Mouse (Mus musculus): ENCODE data around the gene Dmpk.

Dmpk gene

GRCm38 (mm10) chr7:19097217-19097616 lies 13.6 kb downstream of the Dmpk start:
- peak; percentile 14 for DNase-seq

- no peak for DNase-seq
Measured at GRCm38 (mm10) chr7:19097863-19098262, 14.2 kb downstream of the Dmpk start.

GRCm38 (mm10) chr7:19098811-19099210 lies 15.2 kb downstream of the Dmpk start:
- DNase-seq: no peak

GRCm38 (mm10) chr7:19100290-19100689 lies 16.6 kb downstream of the Dmpk start:
- DNase-seq: no peak

GRCm38 (mm10) chr7:19103741-19104140 lies 20.1 kb downstream of the Dmpk start:
- no peak for DNase-seq

GRCm38 (mm10) chr7:19104486-19104885 lies 20.8 kb downstream of the Dmpk start:
- DNase-seq: no peak

GRCm38 (mm10) chr7:19107436-19107835 lies 23.8 kb downstream of the Dmpk start:
- no peak for DNase-seq

GRCm38 (mm10) chr7:19109565-19109964 lies 25.9 kb downstream of the Dmpk start:
- no peak for DNase-seq

- peak; percentile 79 for DNase-seq
Measured at GRCm38 (mm10) chr7:19118028-19118771, 34.6 kb downstream of the Dmpk start, which contains the start of gene Gm4969. TSS of gene Gm4969 (minus strand) at chr7:19118368.

- no peak for DNase-seq
Measured at GRCm38 (mm10) chr7:19119083-19119482, 35.4 kb downstream of the Dmpk start.

GRCm38 (mm10) chr7:19119631-19120429 lies 36.2 kb downstream of the Dmpk start, which contains the start of gene Fbxo46:
TSS of gene Fbxo46 (plus strand) at chr7:19119859.
- DNase-seq: peak; percentile 87

- DNase-seq: no peak
Measured at GRCm38 (mm10) chr7:19121686-19122085, 38.0 kb downstream of the Dmpk start.

GRCm38 (mm10) chr7:19124713-19125112 lies 41.1 kb downstream of the Dmpk start:
- no peak for DNase-seq

- no peak for DNase-seq
Measured at GRCm38 (mm10) chr7:19127744-19128143, 44.1 kb downstream of the Dmpk start.

- no peak for DNase-seq
Measured at GRCm38 (mm10) chr7:19129396-19129795, 45.7 kb downstream of the Dmpk start.

GRCm38 (mm10) chr7:19130657-19131056 lies 47.0 kb downstream of the Dmpk start:
- peak; percentile 46 for DNase-seq

- peak; percentile 95 for DNase-seq
Measured at GRCm38 (mm10) chr7:19131324-19131848, 47.7 kb downstream of the Dmpk start.

GRCm38 (mm10) chr7:19136168-19136567 lies 52.5 kb downstream of the Dmpk start:
- no peak for DNase-seq

- peak; percentile 41 for DNase-seq
Measured at GRCm38 (mm10) chr7:19136673-19137334, 53.2 kb downstream of the Dmpk start.

GRCm38 (mm10) chr7:19137380-19137779 lies 53.7 kb downstream of the Dmpk start:
- peak; percentile 88 for DNase-seq

Measured in thymus, postnatal 4 days (tissue).